Mouse (Mus musculus) ES-E14 (cell line): ENCODE data around the gene Gltpd2.

ENCODE experiments used
- CHD2 ChIP-seq: IDR thresholded peaks from 2 replicates; pipeline ENCODE4 v1.6.1; 2014; ENCODE audit warnings: mild to moderate bottlenecking, low read depth, low read length, inconsistent platforms
- HCFC1 ChIP-seq: IDR thresholded peaks from 2 replicates; pipeline ENCODE4 v1.6.1; 2012; ENCODE audit warnings: low read length, inconsistent platforms, borderline replicate concordance; ENCODE audit not compliant: insufficient read depth
- ZC3H11A ChIP-seq: IDR thresholded peaks from 2 replicates; pipeline ENCODE4 v1.6.1; 2012; ENCODE audit warnings: low read depth, mild to moderate bottlenecking, inconsistent platforms, low read length, borderline replicate concordance
- ZNF384 ChIP-seq: IDR thresholded peaks from 2 replicates; pipeline ENCODE4 v1.6.1; 2012; ENCODE audit warnings: low read depth, low read length, inconsistent platforms

DNA sequence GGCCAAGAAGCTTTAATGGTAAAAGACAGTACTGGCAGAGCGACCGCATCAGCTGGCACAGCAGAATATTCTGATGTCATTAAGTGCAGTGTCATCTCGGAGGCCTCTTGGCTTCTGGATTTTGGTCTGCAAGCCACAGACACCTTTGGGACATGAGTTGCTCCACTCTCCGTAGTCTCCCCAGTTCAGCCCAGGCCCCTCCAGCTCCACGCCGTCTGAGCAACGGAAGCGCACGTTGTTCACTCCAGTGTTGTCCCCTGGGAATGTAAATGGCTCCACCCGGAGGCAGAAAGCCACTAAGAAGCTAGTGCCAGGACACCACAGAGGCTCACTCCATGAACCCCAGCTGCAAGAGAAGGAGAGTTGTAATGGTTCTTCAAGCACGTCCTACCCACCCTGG lies 5.5 kb upstream of the Gltpd2 start:
- TF ChIP-seq ZNF384, result no peak
- no peak for TF ChIP-seq ZC3H11A
- no peak for TF ChIP-seq CHD2
- TF ChIP-seq HCFC1, result no peak
